Mouse (Mus musculus) gastrocnemius, postnatal 4 days (tissue): ENCODE data around the gene Tmprss6. TPM values are rescaled to one million over a fixed set of nuclear protein-coding genes. Genes with fewer than 3 reads are reported as not detected.

ENCODE experiments used
- DNase-seq, 2 experiments: peaks; one replicate each; pipeline ENCODE4 v3.0.0; 2021 to 2022; ENCODE audit warnings: low spot score in 2 of 2, mixed read lengths in 2 of 2
- total RNA-seq, 2 experiments: library from RNA; stranded (reverse); gene quantifications; 2 replicates each; pipeline ENCODE4 v1.2.3; 2021

The Tmprss6 gene
- total RNA-seq, 2 experiments from 2014 or later: 0.62 TPM; not detected in 1

GRCm38 (mm10) chr15:78422046-78422956, 46.1 kb downstream of the Tmprss6 start:
- DNase-seq: peak; percentile 69 to 85

- DNase-seq: no peak
Measured at GRCm38 (mm10) chr15:78420395-78420794, 48.0 kb downstream of the Tmprss6 start.

DNA sequence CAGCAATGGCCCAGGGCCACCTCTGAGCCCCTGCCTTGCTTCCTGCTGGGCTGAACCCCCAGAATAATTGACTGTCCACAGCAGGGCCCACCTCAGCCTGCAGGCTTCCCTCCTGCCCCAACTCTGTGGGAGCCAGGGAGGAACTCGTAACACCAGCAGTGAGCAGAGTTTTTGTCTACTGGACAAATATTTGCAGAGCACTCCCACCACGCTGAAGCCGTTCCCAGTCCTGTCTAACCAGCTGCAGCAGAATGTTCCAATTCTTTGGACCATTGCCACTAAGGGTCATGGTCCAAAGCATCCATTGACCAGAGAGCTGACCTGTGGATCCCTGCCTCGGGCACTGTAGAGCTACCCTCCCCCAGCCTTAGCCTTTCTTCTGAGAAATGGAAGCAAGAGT, 51.5 kb downstream of the Tmprss6 start:
- DNase-seq: no peak

DNA sequence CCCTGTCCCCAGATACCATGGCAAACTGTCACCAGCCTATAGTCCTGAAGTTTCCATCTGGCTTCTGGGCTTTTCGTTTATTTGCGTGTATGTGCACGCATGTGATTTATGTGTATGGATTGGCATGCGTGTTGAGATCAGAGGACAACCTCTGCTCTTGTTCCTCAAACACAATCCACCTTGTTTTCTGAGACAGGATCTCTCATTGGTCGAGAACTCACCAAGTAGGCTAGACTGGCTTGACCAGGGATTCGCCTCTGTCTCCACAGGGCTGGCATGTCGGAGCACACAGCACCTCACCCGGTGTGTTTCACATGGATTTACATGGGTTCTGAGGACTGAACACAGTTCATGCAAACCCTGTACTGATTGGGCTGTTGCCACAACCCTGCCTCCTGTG, 54.3 kb downstream of the Tmprss6 start:
- DNase-seq: no peak

DNA sequence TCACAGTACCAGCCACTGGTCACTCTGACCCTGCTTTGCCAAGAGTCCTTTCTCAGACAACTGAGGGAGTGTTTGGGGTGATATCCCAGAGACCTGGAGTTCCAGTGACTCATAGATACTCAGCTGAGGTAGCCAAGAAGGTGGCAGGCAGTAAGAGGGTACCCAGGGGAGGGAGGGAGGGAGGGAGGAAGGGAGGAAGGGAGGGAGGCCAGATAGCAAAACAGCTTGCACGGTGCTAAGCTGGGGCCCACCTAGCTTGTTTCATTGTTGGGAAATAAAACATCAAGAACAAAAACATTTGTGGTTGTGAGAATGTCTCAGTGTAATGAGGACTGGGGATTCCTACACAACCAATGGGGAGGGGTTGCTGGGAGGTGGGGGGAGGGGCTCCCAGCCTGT, 54.7 kb downstream of the Tmprss6 start:
- no peak for DNase-seq

DNA sequence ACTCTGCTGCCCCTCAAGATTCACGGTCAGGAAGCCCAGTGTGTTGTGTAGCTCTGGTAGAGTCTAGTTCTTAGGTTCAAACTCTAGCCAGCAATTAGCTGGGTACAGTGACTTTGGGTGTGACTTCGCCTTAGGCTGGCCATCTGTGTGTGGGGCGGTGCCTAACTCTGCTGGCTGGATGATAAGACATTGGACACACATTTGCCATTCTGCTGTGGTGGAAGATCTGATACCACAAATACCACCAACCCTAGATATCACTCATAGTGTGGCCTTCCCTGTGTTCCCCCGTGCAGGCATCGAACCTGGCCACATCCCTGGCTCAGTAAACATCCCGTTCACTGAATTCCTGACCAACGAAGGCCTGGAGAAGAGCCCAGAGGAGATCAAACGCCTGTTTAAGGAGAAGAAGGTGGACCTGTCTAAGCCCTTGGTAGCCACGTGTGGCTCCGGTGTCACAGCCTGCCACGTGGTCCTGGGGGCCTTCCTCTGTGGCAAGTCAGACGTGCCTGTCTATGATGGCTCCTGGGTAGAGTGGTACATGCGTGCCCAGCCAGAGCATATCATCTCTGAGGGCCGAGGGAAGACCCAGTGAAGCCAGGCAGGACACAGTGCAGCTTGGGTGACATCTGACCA, 55.2 kb downstream of the Tmprss6 start:
- no peak for DNase-seq

DNA sequence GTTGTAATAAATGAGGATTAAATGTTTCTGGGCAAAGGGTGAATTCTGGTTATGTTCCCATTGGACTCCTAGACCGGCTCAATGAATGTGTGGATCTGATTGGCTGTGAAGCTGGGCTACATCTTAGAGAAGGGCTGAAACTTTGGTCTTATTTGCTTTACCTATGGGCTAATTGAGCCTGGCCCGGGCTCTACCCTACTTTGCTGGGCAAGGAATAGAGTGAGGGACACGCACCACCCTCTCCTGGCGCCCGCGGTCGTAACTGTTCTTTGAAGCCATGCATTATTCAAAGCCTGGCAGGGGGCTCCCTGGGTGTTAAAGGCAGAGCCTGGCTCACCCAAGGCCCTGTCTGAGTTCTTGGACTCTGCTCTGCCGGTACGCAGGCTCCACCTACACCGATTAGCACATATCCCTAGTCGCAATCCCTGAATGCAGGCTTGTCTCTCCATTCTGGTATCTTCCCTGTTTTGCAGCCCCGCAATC, 58.8 kb downstream of the Tmprss6 start:
- no peak for DNase-seq

GRCm38 (mm10) chr15:78406293-78406934, 62.0 kb downstream of the Tmprss6 start, which contains the start of gene Mpst:
TSS of gene Mpst (plus strand) at chr15:78406416.
- peak; percentile 67 to 90 for DNase-seq

- DNase-seq: peak; percentile 33 to 78
Measured at GRCm38 (mm10) chr15:78405517-78406211, 62.8 kb downstream of the Tmprss6 start, which contains the start of gene Tst. TSS of gene Tst (minus strand) at chr15:78405907.

- no peak for DNase-seq
Measured at GRCm38 (mm10) chr15:78405098-78405497, 63.3 kb downstream of the Tmprss6 start.

DNA sequence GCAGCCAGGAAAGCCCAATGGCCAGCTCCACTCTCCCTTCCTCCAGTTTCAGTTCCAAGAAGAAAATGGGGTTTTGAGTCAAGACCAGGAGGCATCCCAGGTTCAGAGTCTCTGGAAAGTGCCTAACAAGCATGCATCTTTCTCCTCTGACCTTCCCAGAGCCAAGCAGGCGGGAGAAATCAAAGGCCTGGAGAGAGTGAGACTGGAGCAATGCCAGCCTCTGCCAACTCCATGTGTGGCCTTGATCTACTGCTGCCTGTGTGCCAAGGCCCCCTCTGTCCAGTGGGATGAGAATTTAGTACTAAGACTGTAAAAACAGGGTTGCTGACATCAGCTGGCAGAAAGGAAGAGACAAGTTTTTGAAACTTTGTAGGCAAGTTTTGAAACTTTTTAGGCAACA, 64.5 kb downstream of the Tmprss6 start:
- DNase-seq: peak in 1 of 2 experiments; percentile 46

- no peak for DNase-seq
Measured at GRCm38 (mm10) chr15:78403301-78403741, 65.1 kb downstream of the Tmprss6 start.

- no peak for DNase-seq
Measured at GRCm38 (mm10) chr15:78402423-78402822, 66.0 kb downstream of the Tmprss6 start.

DNA sequence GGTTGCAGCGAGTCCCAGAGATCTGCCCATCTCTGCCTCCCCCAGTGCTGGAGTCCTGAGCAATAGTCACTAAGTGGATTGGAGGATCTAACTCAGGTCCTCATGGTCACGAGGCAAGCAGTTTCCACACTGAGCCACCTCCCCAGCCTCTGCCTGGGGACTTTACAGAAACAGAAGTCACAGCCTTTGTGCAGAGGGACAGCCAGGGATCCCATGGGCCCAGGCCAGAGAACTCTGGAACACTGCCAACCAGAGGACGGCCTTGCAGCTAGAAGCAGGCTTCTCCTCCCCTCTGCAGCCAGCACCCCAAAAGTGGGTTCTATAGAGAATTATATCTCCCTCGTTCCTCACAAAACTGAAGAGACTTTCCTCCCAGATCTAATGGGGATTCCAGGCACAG, 66.5 kb downstream of the Tmprss6 start:
- DNase-seq: peak in 1 of 2 experiments; percentile 62

- DNase-seq: no peak
Measured at GRCm38 (mm10) chr15:78401345-78401744, 67.1 kb downstream of the Tmprss6 start.

- DNase-seq: no peak
Measured at GRCm38 (mm10) chr15:78395478-78395962, 72.9 kb downstream of the Tmprss6 start, which contains the start of gene Tex33. TSS of gene Tex33 (minus strand) at chr15:78395912.

DNA sequence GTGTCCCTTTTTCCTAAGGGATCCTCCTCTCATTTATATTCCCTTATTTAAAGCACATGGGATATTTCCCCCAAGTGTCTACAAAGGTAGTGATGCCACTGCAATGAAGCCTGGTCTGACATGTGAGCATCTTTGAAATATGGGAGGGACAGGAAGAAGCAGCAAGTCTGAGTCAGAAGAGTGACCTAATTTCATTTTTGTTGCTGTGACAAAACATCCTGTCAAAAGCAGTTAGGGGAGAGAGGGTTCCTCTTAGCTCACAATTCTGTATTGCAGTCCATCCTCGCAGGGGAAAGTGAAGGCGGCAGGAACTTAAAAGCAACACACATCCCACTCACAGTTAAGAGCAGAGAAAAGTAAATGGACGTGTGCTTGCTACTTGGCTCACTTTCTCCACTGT, 77.6 kb downstream of the Tmprss6 start:
- DNase-seq: no peak
